Mouse (Mus musculus) cerebellum, adult 11 months (tissue): ENCODE results near the gene Itpripl1.
"Not testable (repeated sequence)": the region's sequence is repeated elsewhere in the genome, so short reads cannot be mapped to it uniquely, and the experiment has no call there.

ENCODE experiments used
- DNase-seq: peaks from one replicate; pipeline ENCODE4 v3.0.0; 2022

Itpripl1 gene

GRCm38 (mm10) chr2:127090151-127090550 lies 53.1 kb downstream of the Itpripl1 start:
- DNase-seq = not testable (repeated sequence)
